Mouse (Mus musculus) liver, embryonic 11.5 days (tissue): ENCODE data around the gene Ifna14. TPM values are rescaled to one million over a fixed set of nuclear protein-coding genes. Genes with fewer than 3 reads are reported as not detected.
A peak's percentile ranks its signal among the peaks of the same experiment; 100 is the strongest.
"Not testable (repeated sequence)": the region's sequence is repeated elsewhere in the genome, so short reads cannot be mapped to it uniquely, and the experiment has no call there.

ENCODE experiments used
- ATAC-seq: fragments of 200-750 bp; cut with Nextera tagmentation; replicated peaks from 2 replicates; pipeline ENCODE4 v1.8.0; 2017; ENCODE audit warnings: moderate number of reproducible peaks, mild to moderate bottlenecking, moderate TSS enrichment, moderate library complexity; ENCODE audit not compliant: low FRiP score
- DNase-seq: peaks from one replicate; pipeline ENCODE4 v3.0.0-alpha.2; 2017; ENCODE audit warnings: low spot score
- H3K27ac ChIP-seq: fragments of 300-500 bp; sonication (generic); 2 replicates; pipeline ENCODE4 v1.5.1; 2014; ENCODE audit warnings: mild to moderate bottlenecking, low read depth, low read length, control low read depth
- H3K27me3 ChIP-seq: fragments of 300-500 bp; sonication (generic); replicated peaks from 2 replicates; pipeline ENCODE4 v1.6.1; 2014; ENCODE audit warnings: low read length, mixed read lengths; ENCODE audit not compliant: control insufficient read depth, insufficient read depth
- H3K36me3 ChIP-seq: fragments of 300-500 bp; sonication (generic); 2 replicates; pipeline ENCODE4 v1.6.1; 2014; ENCODE audit warnings: mild to moderate bottlenecking, low read length, moderate library complexity, mixed read lengths; ENCODE audit not compliant: control insufficient read depth, insufficient read depth
- H3K4me1 ChIP-seq: fragments of 300-500 bp; sonication (generic); replicated peaks from 2 replicates; pipeline ENCODE4 v1.6.1; 2014; ENCODE audit warnings: low read length, mixed read lengths; ENCODE audit not compliant: control insufficient read depth, insufficient read depth
- H3K4me2 ChIP-seq: fragments of 300-500 bp; sonication (generic); 2 replicates; pipeline ENCODE4 v1.6.1; 2014; ENCODE audit warnings: mild to moderate bottlenecking, control low read depth, moderate library complexity
- H3K4me3 ChIP-seq: fragments of 300-500 bp; sonication (generic); 2 replicates; pipeline ENCODE4 v1.5.1; 2014; ENCODE audit warnings: low read depth, low read length, control low read depth
- H3K9ac ChIP-seq: fragments of 300-500 bp; sonication (generic); 2 replicates; pipeline ENCODE4 v1.6.1; 2014; ENCODE audit warnings: low read depth, low read length, control low read depth
- H3K9me3 ChIP-seq: fragments of 300-500 bp; sonication (generic); 2 replicates; pipeline ENCODE4 v1.6.1; 2016; ENCODE audit warnings: low read length, inconsistent platforms, mixed read lengths; ENCODE audit not compliant: control insufficient read depth
- WGBS: fragments of 180-500 bp; shearing (Covaris S2); extraction: QIAGEN DNeasy Blood & Tissue Kit; methylation state at CpG from one replicate; pipeline ENCODE4 v1.1.7; 2014; 5-methylcytosine and 5-hydroxymethylcytosine counted together
- polyA plus RNA-seq: library from polyadenylated mRNA; unstranded; fragments of >200 nt; fragmentation: Nextera tagmentation; extraction: Ambion mirVana; gene quantifications from 2 replicates; pipeline ENCODE4 v1.2.1, GENCODE M21; 2014

Ifna14 gene
- not detected in 2 replicates for polyA plus RNA-seq

DNA sequence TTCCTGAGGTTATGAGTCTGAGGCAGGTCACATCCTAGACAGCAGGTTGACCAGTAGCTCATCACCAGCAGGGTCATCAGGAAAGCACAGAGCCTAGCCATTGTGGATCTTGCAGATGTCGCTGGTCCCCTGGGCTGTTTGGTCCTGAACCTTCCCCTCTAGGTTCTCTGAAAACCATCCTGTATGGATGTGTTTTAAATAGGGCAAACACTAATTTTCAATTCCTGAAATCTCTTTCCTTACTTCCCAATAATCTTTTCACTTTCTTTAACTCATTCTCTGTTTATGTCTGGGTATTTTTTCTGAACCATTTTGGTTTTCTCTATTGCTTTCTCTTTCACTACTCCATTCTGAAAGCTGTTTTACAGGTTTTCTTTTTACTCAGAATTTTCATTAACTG, at the start of gene Ifna14:
Gene Ifna14, minus strand, starts transcription at position 101 of the 400 bp plus-strand sequence.
- Histone ChIP-seq H3K27ac (no peak within 1 kb of the TSS), H3K9me3 (no peaks in the 10 kb centered on the region)
- ATAC-seq = no peak

DNA sequence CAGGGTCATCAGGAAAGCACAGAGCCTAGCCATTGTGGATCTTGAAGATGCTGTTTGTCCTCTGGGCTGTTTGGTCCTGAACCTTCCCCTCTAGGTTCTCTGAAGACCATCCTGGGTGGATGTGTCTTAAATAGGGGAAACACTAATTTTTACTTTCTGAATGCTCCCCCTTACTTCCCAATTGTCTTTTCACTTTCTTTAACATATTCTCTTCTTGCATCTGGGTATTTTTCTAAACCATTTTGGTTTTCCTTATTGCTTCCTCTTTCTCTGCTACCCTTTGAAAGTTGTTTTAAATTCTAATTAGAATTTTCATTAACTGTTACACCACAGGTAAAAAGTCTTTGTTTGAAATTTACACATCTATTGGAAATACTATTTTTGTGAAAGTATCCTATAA, 31.7 kb upstream of the Ifna14 start, which contains the start of gene Ifna12:
Gene Ifna12, minus strand, starts transcription at position 101 of the 400 bp plus-strand sequence.
- Histone ChIP-seq H3K4me2 (no peak within 1 kb of the TSS), H3K9me3 (no peaks in the 10 kb centered on the region), H3K27ac (no peak within 1 kb of the TSS), H3K27me3 (no peaks in the 10 kb centered on the region), H3K4me1 (no peaks in the 10 kb centered on the region), H3K36me3 (no peaks in the 10 kb centered on the region), H3K9ac (no peak within 1 kb of the TSS), H3K4me3 (no peak within 1 kb of the TSS)
- no peak for ATAC-seq
- no peak for DNase-seq

More for the DNA sequence above, at the start of gene Ifna14:
- no peak within 1 kb of the TSS for H3K4me3 ChIP-seq
- H3K9ac ChIP-seq = no peak within 1 kb of the TSS
- H3K27me3 ChIP-seq = no peaks in the 10 kb centered on the region
- 63% methylated on average over 1 of the region's 1 CpGs for WGBS
- no peaks in the 10 kb centered on the region for H3K36me3 ChIP-seq
- no peak within 1 kb of the TSS for H3K4me2 ChIP-seq
- H3K4me1 ChIP-seq = no peaks in the 10 kb centered on the region
- DNase-seq = no peak

DNA sequence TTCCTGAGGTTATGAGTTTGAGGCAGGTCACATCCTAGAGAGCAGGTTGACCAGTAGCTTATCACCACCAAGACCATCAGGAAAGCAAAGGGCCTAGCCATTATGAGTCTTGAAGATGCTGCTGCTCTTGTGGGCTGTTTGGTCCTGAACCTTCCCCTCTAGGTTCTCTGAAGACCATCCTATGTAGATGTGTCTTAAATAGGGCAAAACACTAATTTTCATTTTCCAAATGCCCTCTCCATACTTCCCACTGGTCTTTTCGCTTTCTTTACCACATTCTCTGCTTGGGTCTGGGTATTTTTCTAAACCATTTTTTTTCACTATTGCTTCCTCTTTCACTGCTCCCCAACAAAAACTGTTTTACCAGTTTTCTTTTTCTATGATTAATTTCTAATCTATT, 20.7 kb upstream of the Ifna14 start, which contains the start of gene Ifna9:
Gene Ifna9, minus strand, starts transcription at position 101 of the 400 bp plus-strand sequence.
- Histone ChIP-seq H3K4me1 (no peaks in the 10 kb centered on the region), H3K27ac (no peak within 1 kb of the TSS), H3K9ac (no peak within 1 kb of the TSS), H3K27me3 (no peaks in the 10 kb centered on the region), H3K4me2 (no peak within 1 kb of the TSS), H3K4me3 (no peak within 1 kb of the TSS), H3K36me3 (no peaks in the 10 kb centered on the region), H3K9me3 (no peaks in the 10 kb centered on the region)
- 64% methylated on average over 1 of the region's 1 CpGs for WGBS
- DNase-seq (no peak), ATAC-seq (no peak)

DNA sequence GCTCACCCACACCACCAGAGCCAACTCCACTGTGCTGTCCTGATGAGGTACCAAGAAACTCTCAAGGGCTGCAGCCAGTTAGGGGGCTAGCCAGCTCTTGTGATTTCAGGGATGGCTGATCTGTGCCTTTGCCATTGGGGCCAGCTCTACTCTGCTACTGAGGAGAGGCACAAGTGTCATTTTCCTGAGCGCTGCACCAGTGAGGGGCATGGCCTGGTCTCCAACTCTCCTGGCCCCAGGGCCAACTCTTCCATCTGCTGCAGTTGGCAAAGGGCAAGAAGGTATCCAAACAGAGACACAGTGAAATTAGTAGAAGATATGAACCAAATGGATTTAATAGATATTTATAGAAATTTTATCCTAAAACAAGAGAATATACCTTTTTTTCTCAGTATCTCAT, 9.8 kb downstream of the Ifna14 start:
- DNase-seq (no peak), ATAC-seq (no peak)
- 89% methylated on average over 1 of the region's 1 CpGs for WGBS
- H3K36me3 ChIP-seq = no peaks in the 10 kb centered on the region
- no peaks in the 10 kb centered on the region for H3K9me3 ChIP-seq
- no peak overlapping the region for H3K4me3 ChIP-seq
- H3K27ac ChIP-seq = no peak overlapping the region
- no peak overlapping the region for H3K4me2 ChIP-seq
- no peak overlapping the region for H3K9ac ChIP-seq
- no peaks in the 10 kb centered on the region for H3K27me3 ChIP-seq
- no peaks in the 10 kb centered on the region for H3K4me1 ChIP-seq

DNA sequence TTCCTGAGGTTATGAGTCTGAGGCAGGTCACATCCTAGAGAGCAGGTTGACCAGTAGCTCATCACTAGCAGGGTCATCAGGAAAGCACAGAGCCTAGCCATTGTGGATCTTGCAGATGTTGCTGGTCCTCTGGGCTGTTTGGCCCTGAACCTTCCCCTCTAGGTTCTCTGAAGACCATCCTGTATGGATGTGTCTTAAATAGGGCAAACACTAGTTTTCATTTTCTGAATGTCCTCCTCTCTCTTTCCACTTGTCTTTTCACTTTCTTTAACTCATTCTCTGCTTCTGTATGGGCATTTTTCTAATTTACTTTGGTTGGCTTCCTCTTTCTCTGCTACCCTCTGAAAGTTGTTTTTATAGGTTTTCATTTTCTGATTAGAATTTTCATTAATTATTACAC, 13.5 kb downstream of the Ifna14 start, which contains the start of gene Ifna15:
Gene Ifna15, minus strand, starts transcription at position 101 of the 400 bp plus-strand sequence.
- not testable (repeated sequence) for H3K9me3 ChIP-seq, ATAC-seq, H3K4me1 ChIP-seq, H3K27me3 ChIP-seq, H3K4me3 ChIP-seq, H3K36me3 ChIP-seq, H3K9ac ChIP-seq, H3K4me2 ChIP-seq, H3K27ac ChIP-seq, DNase-seq

DNA sequence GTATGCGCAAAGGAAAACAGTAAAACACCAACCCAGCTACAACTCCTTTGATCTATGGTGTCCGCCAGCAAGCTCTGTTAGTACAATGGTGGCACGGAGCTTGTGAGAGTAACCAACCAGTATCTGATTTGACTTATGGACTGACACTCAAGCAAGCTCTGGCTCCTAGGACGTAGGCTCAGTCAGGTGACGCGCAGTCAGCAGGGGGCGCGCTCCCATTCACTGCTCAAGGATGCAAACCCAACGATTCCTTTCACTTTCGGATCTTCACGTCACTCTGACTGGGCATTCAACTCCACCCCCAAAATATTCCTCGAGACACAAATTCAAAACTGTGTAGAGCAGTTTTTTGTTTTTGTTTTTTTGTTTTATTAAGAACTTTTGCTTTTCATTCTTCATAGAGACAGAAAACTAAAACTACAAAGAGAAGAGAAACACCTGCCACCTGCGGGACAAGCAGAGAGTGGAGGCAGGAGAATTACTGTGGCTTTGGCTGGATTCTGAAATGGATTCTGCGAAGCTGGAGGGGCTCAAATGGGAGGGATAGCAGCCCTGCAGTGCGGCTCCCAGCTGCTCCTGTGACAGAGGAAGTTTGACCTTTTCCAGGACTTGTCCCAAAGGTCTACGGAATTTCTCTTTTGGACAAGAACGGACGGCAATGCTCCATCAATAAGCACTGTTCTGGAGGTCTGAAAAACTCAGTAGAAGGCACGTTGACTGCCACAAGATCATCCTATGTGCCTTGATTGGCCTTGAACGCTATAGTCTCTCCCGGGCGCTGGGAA, 21.2 kb downstream of the Ifna14 start:
- ATAC-seq = peak; percentile 97
- DNase-seq = peak; percentile 78
- H3K9me3 ChIP-seq = no peaks in the 10 kb centered on the region
- no peaks in the 10 kb centered on the region for H3K36me3 ChIP-seq
- H3K9ac ChIP-seq = peak overlapping the region; percentile 50
- H3K27ac ChIP-seq = no peak overlapping the region
- H3K27me3 ChIP-seq = no peaks in the 10 kb centered on the region
- peak overlapping the region; percentile 47 for H3K4me3 ChIP-seq
- H3K4me2 ChIP-seq = peak overlapping the region; percentile 79
- H3K4me1 ChIP-seq = no peaks in the 10 kb centered on the region
- WGBS = 30% methylated on average over 22 of the region's 22 CpGs

DNA sequence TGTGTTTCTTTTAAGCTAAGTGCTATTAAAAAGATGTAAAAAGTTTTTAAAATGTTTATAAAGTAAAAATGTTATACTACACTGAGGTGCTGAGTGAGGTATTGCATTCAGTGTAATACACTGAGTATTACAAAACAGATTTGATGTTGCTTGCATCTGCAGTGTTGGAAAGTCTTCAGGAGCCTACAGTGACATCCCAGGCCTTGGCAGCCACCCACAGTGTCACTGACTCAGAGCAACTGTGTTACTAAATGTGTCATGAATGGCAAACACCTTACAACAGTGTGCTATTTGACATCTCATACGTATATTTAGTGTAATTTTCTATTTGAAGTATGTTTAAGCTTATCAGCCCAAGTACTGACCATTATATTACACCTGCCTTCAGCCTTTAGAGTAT, 23.6 kb downstream of the Ifna14 start:
- Histone ChIP-seq H3K27ac (no peak overlapping the region), H3K36me3 (no peaks in the 10 kb centered on the region), H3K9me3 (no peaks in the 10 kb centered on the region), H3K9ac (no peak overlapping the region), H3K4me1 (no peaks in the 10 kb centered on the region), H3K27me3 (no peaks in the 10 kb centered on the region), H3K4me2 (no peak overlapping the region), H3K4me3 (no peak overlapping the region)
- 78% methylated on average over 1 of the region's 1 CpGs for WGBS
- ATAC-seq (no peak), DNase-seq (no peak)

DNA sequence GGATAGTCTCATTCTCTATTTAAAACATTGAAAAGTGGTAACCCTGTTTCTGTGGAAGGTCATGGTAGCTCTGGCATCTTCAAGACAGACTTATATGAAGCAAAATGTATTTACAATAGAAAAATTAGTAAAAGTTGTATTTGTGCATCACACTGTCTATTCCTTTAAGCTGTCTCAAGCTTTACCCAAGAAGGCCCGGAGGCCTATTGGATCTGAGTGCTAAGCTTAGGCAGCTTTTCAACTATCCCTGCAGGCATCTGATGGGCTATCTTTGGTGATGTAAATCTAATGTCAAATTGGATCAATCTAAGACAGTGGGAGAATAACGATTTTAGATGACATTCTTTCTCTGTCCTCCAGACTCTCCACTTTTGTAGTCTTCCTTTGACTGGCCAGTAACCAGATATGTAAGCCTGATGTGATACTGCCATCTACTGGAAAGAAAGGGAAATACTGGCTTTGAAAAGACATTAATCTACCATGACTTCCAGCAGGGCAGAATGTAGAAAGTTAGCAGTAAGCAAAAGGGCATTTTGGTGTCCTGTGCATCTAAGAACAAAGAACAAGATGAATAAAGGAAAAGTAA, 27.9 kb downstream of the Ifna14 start:
- WGBS = 51% methylated on average over 2 of the region's 2 CpGs

More for the DNA sequence above, 27.9 kb downstream of the Ifna14 start:
- Histone ChIP-seq H3K27me3 (no peaks in the 10 kb centered on the region), H3K9ac (no peak overlapping the region), H3K9me3 (no peaks in the 10 kb centered on the region), H3K4me1 (no peaks in the 10 kb centered on the region), H3K4me3 (no peak overlapping the region), H3K4me2 (no peak overlapping the region), H3K36me3 (no peaks in the 10 kb centered on the region), H3K27ac (no peak overlapping the region)
- ATAC-seq (no peak; the same call in 1 of the 2 replicates), DNase-seq (no peak)
